Mouse (Mus musculus) inflammation-experienced regulatory T-cells (primary cell): ENCODE measurements around the gene 2200002J24Rik. TPM values are rescaled to one million over a fixed set of nuclear protein-coding genes. Genes with fewer than 3 reads are reported as not detected.

Experiments used
- polyA plus RNA-seq, 2 experiments: library from polyadenylated mRNA; unstranded; fragments of 100-300 nt; shearing (Covaris generic); gene quantifications; one replicate each; pipeline ENCODE4 v1.2.1; 2017

The 2200002J24Rik gene
- not detected for polyA plus RNA-seq

DNA sequence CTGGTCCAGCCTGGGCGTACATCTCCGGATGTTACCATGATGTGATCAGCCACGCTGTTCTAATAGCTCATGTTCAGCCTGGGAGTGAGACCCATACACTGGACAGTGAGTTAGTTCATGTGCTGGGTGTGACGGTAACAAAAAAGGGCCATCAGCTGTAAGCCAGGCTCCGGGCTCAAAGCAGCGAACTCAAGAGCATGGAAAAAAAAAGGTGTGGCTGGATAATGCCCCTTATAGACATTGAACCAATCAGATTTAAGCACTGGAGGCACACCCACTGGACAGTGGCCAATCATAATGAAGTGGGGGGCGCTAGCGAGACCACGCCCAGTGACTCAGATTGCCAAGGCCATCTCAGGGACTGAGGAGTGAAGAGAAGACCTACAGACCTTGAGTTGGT is at the start of gene 2200002J24Rik:
Gene 2200002J24Rik, plus strand, starts transcription at position 338 of the 400 bp plus-strand sequence.

DNA sequence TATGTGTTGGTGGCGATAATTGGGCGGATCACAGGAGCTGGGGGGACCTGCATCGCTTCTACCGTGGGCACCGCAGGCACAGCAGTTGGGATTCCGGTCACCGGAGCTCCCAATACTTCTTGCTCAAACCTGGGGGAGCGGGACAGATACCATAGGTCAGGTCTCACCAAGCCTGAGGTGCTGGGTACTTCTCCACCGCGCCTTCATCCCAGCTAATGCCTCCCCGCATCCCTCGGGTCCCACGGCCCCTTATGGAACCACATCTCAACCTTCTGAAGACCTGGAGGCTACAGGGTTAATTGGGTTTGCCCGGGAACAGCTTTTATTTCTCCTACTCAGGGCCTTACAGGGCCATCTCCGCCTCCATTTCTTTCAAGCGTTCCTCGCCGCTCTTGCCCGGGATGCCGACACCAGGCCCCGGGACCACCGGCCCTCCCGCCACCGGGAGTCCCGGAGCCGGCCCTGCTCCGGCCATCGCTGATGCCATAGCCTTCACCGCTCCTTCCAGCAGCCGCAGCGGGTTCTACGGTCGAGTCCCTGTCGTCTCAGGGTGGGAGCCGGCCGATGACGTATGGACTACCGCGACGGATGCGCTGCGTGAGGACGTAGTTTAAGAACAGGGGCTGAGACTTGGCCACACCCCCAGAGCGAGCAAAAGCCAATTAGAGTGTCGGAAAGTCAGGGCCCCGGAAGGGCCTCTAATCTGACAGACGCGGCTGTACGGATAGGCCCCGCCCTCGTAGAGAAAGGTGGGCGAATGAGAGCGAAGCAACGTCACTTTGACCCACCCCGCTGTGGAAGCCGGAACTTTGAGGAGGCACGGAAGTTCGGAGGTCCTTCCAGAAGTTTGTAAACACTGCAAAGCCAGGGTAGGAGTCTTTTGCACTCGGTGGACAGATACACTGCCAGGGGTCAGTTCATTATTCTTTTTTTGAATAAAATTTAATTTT is 48.9 kb upstream of the 2200002J24Rik start, which contains the start of gene Rbm42:
Gene Rbm42, minus strand, starts transcription at position 727 of the 950 bp plus-strand sequence.

DNA sequence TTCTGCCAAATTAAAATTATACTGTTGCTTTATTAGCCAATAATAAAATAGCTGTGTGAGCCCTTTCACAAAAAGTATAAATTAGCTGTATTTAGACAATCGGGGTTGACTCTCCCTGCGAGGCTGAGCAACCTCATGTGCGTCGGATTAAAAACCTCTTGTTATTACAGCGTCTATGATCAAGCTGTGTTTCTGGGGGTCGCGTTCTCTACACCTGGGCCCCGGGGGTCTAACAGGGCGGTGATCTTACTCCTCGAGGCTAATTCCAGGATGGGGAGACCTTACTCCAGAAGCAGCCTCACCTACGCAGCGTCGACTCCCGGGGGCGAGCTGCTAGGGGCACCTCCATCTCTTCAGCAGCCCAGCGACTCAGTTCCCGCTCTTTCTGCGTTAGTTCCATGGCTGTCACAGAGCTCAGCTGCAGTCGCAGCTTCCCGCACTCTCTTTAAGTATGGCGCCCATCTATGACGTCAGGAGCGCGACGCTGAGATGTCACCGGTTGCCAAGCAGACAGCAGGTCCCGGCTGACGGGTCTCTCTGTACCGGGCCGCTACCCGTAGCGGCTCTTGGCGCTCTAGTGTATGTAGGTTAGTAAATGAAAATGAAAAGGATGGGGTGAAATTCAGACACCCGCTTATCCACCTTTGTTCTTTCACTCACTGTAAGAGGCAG is 34.1 kb upstream of the 2200002J24Rik start, which contains the start of gene Haus5:
Gene Haus5, minus strand, starts transcription at position 466 of the 672 bp plus-strand sequence.

DNA sequence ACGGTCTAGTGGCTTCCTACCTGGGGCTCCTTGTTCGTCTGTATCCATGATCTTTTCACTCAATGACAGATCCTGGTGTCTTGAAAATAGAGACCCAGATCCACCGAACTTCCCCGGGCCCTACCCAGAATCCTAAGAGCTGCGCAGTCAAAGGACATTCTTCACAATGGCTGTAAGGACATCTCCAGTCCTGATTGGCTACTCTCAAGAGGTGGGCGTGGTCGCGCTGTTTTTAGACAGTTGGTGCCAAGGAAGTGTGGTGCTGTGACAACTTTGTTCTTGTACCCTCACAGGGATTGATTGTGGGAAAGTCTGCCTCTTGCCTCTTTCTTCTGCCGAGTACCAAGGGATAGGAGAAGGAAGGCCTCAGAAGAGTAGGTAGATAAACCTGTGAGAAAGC is 27.2 kb upstream of the 2200002J24Rik start, which contains the start of gene Pmis2:
Gene Pmis2, minus strand, starts transcription at position 126 of the 400 bp plus-strand sequence.

DNA sequence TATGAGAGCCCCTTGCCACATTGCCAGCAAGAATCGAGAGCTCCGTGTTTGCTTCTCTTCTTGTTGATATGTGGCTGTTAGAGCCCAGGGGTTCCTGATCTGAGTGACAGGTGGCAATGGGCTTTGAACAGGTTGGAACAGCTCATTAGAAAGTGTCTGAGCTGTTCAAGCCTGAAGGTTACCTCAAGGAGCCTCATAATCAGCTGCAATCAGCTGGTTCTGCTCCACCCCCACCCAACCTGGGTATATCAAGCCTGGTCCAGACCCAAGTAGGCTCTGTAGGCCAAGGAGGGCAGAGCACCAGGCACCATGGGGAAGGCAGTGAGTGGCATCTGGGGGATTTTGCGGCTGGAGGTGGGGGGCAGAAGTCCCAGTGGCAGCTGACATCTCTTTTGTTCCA is 13.2 kb downstream of the 2200002J24Rik start, which contains the start of gene Atp4a:
Gene Atp4a, plus strand, starts transcription at position 268 of the 400 bp plus-strand sequence.

DNA sequence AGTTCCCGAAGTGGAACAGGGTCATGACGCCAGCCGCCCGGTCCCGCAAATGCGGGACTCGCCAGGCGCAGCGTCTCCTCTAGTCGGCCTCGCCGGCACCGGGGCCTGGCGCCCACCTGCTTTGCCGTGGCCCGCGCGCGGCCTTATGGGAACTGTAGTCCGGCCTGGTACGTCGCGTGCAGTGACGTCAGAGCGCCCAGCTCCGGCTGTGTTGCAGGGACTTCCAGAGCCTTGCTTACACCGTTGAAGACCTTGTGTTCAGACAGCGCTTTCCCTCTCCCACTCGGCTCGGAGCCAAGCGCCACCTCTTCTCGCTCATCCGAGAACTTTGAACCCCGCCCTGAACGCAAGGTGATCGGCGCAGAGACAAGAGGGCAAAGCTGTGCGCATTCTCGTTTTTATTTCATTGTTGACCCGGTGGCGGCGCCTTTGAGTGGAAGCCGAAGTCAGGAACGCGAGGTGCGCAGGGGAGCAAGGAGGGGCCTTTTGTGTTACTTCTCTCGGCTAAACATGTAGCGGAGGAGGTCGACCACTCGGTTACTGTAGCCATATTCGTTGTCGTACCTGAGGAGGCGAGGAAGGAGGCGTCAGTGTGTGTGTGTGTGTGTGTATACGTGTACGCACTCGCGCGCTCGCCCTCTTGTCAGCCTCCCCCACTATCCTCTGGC is 30.8 kb downstream of the 2200002J24Rik start, which contains the start of gene Tmem147:
Gene Tmem147, minus strand, starts transcription at position 145 of the 668 bp plus-strand sequence.

DNA sequence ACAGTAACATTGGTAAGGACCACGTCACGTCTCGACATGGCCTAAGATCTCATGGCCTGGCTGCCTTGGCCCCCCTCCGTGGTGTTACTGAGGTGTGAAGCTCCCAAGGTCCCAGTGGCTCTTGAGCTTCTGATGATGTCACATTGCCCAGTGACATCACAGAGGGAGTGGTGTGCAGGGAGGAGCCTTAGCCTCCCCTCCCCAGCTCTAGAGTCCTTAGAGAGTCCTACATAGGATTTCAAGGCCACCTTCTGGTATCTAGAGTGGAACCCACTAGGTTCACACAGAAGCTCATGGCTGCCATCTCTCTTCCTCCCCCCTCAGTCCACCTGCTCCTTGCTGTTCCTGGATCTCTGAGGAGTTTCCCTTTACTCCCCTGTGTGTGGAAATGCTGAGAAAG is 44.9 kb downstream of the 2200002J24Rik start, which contains the start of gene Gapdhs:
Gene Gapdhs, minus strand, starts transcription at position 65 of the 400 bp plus-strand sequence.

Other genes starting within 250 kb of the 2200002J24Rik start
- gene Kirrel2, start 241.2 kb upstream of the 2200002J24Rik start, polyA plus RNA-seq: not detected
- gene Nphs1, start 240.6 kb upstream of the 2200002J24Rik start, polyA plus RNA-seq: not detected
- gene Prodh2, start 205.3 kb upstream of the 2200002J24Rik start, polyA plus RNA-seq: under 1 TPM in 1 of 2 experiments, not detected in 1; 0.95 TPM
- 1 to 10 TPM in 1 of 2 experiments, under 1 TPM in 1; 0.82 to 1.1 TPM for gene Arhgap33, start 163.9 kb upstream of the 2200002J24Rik start, polyA plus RNA-seq
- 1 to 10 TPM; 3.4 to 7.8 TPM for gene Hspb6, start 146.7 kb upstream of the 2200002J24Rik start, polyA plus RNA-seq
- gene Proser3, start 146.6 kb upstream of the 2200002J24Rik start, polyA plus RNA-seq: 1 to 10 TPM; 6.0 to 9.2 TPM
- 10 to 100 TPM; 80.6 to 85.0 TPM for gene Lin37, start 139.1 kb upstream of the 2200002J24Rik start, polyA plus RNA-seq
- 10 to 100 TPM; 39.3 to 39.7 TPM for gene U2af1l4, start 135.6 kb upstream of the 2200002J24Rik start, polyA plus RNA-seq
- gene Gm49396, start 135.6 kb upstream of the 2200002J24Rik start, polyA plus RNA-seq: 10 to 100 TPM; 76.1 to 100.0 TPM
- 100 to 1,000 TPM; 211 to 228 TPM for gene Psenen, start 135.3 kb upstream of the 2200002J24Rik start, polyA plus RNA-seq
- gene Igflr1, start 133.5 kb upstream of the 2200002J24Rik start, polyA plus RNA-seq: 100 to 1,000 TPM in 1 of 2 experiments, 10 to 100 TPM in 1; 76.2 to 250 TPM
- gene Kmt2b, start 110.2 kb upstream of the 2200002J24Rik start, polyA plus RNA-seq: 10 to 100 TPM; 10.6 to 16.5 TPM
- 10 to 100 TPM in 1 of 2 experiments, 1 to 10 TPM in 1; 5.3 to 20.8 TPM for gene Zbtb32, start 100.0 kb upstream of the 2200002J24Rik start, polyA plus RNA-seq
- 1 to 10 TPM in 1 of 2 experiments, not detected in 1; 1.6 TPM for gene Upk1a, start 86.1 kb upstream of the 2200002J24Rik start, polyA plus RNA-seq
- gene Cox6b1, start 72.8 kb upstream of the 2200002J24Rik start, polyA plus RNA-seq: 100 to 1,000 TPM; 588 to 621 TPM
- not detected for gene Etv2, start 63.1 kb upstream of the 2200002J24Rik start, polyA plus RNA-seq
- 100 to 1,000 TPM; 177 to 208 TPM for gene Rbm42, start 48.6 kb upstream of the 2200002J24Rik start, polyA plus RNA-seq
- 10 to 100 TPM; 34.8 to 50.8 TPM for gene Haus5, start 33.9 kb upstream of the 2200002J24Rik start, polyA plus RNA-seq
- gene Pmis2, start 27.3 kb upstream of the 2200002J24Rik start, polyA plus RNA-seq: 1 to 10 TPM in 1 of 2 experiments, not detected in 1; 3.0 TPM
- 1 to 10 TPM in 1 of 2 experiments, not detected in 1; 2.4 TPM for gene Atp4a, start 13.3 kb downstream of the 2200002J24Rik start, polyA plus RNA-seq
- gene Tmem147, start 30.6 kb downstream of the 2200002J24Rik start, polyA plus RNA-seq: 100 to 1,000 TPM; 107 to 111 TPM
- 1 to 10 TPM in 1 of 2 experiments, under 1 TPM in 1; 0.40 to 1.6 TPM for gene Gapdhs, start 44.8 kb downstream of the 2200002J24Rik start, polyA plus RNA-seq
- gene Sbsn, start 52.5 kb downstream of the 2200002J24Rik start, polyA plus RNA-seq: 1 to 10 TPM in 1 of 2 experiments, not detected in 1; 2.9 TPM
- gene Dmkn, start 64.8 kb downstream of the 2200002J24Rik start, polyA plus RNA-seq: under 1 TPM in 1 of 2 experiments, not detected in 1; 0.37 TPM
- gene Krtdap, start 89.0 kb downstream of the 2200002J24Rik start, polyA plus RNA-seq: not detected
- 1 to 10 TPM in 1 of 2 experiments, not detected in 1; 1.0 TPM for gene Ffar2, start 124.8 kb downstream of the 2200002J24Rik start, polyA plus RNA-seq
- gene Ffar3, start 157.3 kb downstream of the 2200002J24Rik start, polyA plus RNA-seq: not detected
- gene Ffar1, start 162.6 kb downstream of the 2200002J24Rik start, polyA plus RNA-seq: 1 to 10 TPM in 1 of 2 experiments, under 1 TPM in 1; 0.14 to 1.0 TPM
- 10 to 100 TPM; 16.6 to 28.0 TPM for gene Cd22, start 181.4 kb downstream of the 2200002J24Rik start, polyA plus RNA-seq
- gene Mag, start 215.9 kb downstream of the 2200002J24Rik start, polyA plus RNA-seq: under 1 TPM; 0.17 to 0.66 TPM
- under 1 TPM in 1 of 2 experiments, not detected in 1; 0.40 TPM for gene Hamp2, start 225.8 kb downstream of the 2200002J24Rik start, polyA plus RNA-seq
- gene Hamp, start 245.1 kb downstream of the 2200002J24Rik start, polyA plus RNA-seq: under 1 TPM in 1 of 2 experiments, not detected in 1; 0.75 TPM